Mouse (Mus musculus): Measurements from ENCODE around the gene Zfp488. TPM values are rescaled to one million over a fixed set of nuclear protein-coding genes. Genes with fewer than 3 reads are reported as not detected.

Gene Zfp488
- 0.07 and 0.09 TPM in 2 replicates for polyA plus RNA-seq (2015; fragmentation: Nextera tagmentation; extraction: Ambion mirVana)

DNA sequence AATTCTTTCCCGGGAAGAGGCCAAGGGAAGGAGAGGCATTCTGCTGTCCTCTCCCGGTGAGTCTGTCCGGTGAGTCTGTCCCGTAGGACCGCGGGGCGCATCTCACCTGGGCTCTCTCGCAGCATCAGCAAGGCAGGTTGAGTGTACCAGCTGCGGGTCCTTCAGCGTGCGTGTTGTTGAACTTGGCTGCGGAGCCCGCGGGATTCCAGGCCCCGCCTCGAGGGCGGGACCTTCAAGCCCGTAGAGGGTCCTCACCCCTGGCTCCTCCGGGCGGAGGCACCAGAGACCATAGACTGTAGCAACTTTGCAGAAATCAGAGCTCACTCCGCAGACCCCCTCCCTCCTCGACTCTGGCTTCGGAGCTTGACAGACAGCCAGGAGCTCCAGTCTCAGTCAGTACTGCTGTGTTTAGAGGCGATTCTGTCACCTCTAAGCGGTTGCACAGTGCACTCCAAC lies at the start of gene Zfp488:
Zfp488 (minus strand) TSS at position 161 of the 456 bp plus-strand sequence.
- peak within 1 kb of the TSS; percentile 54 for H3K4me2 ChIP-seq (replicated peaks; ENCODE audit: low read depth)
- H3K27ac ChIP-seq (ENCODE audit: low read depth, low read length), result no peak within 1 kb of the TSS
- no peak for TF ChIP-seq CTCF (IDR thresholded peaks at IDR 0.05; ENCODE audit: low read depth)
- ATAC-seq, result no peak
- H3K36me3 ChIP-seq (ENCODE audit: control insufficient read depth, insufficient read depth), result no peaks in the 10 kb centered on the region
- H3K9ac ChIP-seq (ENCODE audit: low read depth, low read length), result no peak within 1 kb of the TSS
- H3K27me3 ChIP-seq (replicated peaks; ENCODE audit: control insufficient read depth, insufficient read depth, low read length), result 0 out of 2 replicates have a peak, but pooled peaks cover 3% of the 10 kb centered on the region
- H3K4me3 ChIP-seq (ENCODE audit: low read depth, low read length), result peak within 1 kb of the TSS; percentile 25
- H3K4me1 ChIP-seq (replicated peaks; ENCODE audit: control insufficient read depth, insufficient read depth, low read length), result no peaks in the 10 kb centered on the region
- 2% methylated on average over 25 of the region's 25 CpGs for WGBS
- no peaks in the 10 kb centered on the region for H3K9me3 ChIP-seq (ENCODE audit: control insufficient read depth)

DNA sequence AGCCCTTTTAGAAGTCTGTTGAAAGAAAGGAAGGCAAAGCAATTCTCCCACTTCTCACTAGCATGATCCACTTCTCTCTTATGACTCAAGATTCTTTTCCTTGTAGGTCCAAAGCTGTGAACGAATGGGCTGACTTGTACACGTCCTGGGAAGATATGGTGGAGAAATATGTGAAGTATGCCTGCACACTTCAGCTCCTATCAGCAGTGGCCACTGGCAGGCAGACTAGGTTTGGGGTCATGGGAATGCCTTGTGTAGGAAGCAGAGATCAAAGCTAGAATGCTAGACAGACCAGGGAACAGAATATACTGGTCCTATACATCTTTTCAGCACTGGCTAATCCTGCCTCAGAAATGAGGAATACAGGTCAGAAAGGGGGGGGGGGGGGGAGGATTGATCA lies 48.1 kb upstream of the Zfp488 start:
- H3K4me1 ChIP-seq (replicated peaks; ENCODE audit: control insufficient read depth, insufficient read depth, low read length), result no peaks in the 10 kb centered on the region
- H3K9ac ChIP-seq (ENCODE audit: low read depth, low read length), result no peak overlapping the region
- no peaks in the 10 kb centered on the region for H3K27me3 ChIP-seq (replicated peaks; ENCODE audit: control insufficient read depth, insufficient read depth, low read length)
- ATAC-seq, result no peak
- no peak overlapping the region for H3K4me3 ChIP-seq (ENCODE audit: low read depth, low read length)
- no peak overlapping the region for H3K27ac ChIP-seq (ENCODE audit: low read depth, low read length)
- no peaks in the 10 kb centered on the region for H3K36me3 ChIP-seq (ENCODE audit: control insufficient read depth, insufficient read depth)
- H3K9me3 ChIP-seq (ENCODE audit: control insufficient read depth), result no peaks in the 10 kb centered on the region
- H3K4me2 ChIP-seq (replicated peaks; ENCODE audit: low read depth), result no peak overlapping the region
- TF ChIP-seq CTCF (IDR thresholded peaks at IDR 0.05; ENCODE audit: low read depth), result no peak
- WGBS, result 45% methylated on average over 2 of the region's 2 CpGs

DNA sequence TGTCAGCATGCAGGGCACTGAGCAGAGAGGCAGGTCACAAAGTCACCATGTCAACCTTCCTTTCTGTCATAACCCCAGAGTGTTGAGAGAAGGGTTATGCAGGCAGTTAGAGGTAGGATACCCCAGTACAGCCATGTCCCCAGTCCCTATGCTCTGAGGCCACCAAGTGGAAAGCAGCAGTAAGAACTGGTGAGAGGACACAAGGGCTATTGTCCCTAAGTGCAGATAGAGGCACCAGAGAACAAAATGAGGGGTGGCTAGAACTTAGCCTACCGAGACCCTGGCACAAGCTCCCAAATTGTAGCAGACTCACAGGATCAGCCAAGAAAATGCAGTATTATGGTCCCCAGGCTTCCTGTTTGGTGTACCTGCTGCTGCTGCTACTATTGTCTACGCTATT lies 38.4 kb upstream of the Zfp488 start:
- no peak overlapping the region for H3K9ac ChIP-seq (ENCODE audit: low read depth, low read length)
- H3K4me2 ChIP-seq (replicated peaks; ENCODE audit: low read depth), result no peak overlapping the region
- H3K36me3 ChIP-seq (ENCODE audit: control insufficient read depth, insufficient read depth), result no peaks in the 10 kb centered on the region
- 85% methylated on average over 2 of the region's 2 CpGs for WGBS
- no peak overlapping the region for H3K27ac ChIP-seq (ENCODE audit: low read depth, low read length)
- no peaks in the 10 kb centered on the region for H3K9me3 ChIP-seq (ENCODE audit: control insufficient read depth)
- H3K27me3 ChIP-seq (replicated peaks; ENCODE audit: control insufficient read depth, insufficient read depth, low read length), result no peaks in the 10 kb centered on the region
- no peaks in the 10 kb centered on the region for H3K4me1 ChIP-seq (replicated peaks; ENCODE audit: control insufficient read depth, insufficient read depth, low read length)
- ATAC-seq, result no peak
- no peak overlapping the region for H3K4me3 ChIP-seq (ENCODE audit: low read depth, low read length)
- no peak for TF ChIP-seq CTCF (IDR thresholded peaks at IDR 0.05; ENCODE audit: low read depth)

DNA sequence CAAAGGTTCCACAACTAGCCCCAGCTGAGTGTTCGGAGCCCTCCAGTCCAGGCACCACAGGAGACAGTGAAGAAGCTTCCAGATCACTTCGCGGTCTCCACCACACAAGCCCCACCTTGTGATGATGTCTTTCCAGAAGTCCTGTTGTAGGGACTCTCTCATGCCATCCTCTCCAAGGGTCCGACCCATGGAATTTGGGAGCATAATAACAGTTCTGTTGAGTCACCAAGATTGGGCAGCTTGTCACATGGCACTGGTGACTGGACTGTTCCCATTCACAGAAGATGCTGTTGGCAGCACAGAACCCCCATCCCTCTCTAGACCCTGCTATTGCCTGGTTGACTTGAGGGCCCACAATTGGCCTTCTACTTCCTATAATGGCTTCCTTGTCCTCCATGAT lies 37.8 kb upstream of the Zfp488 start, which contains the start of gene Gm5460:
Gm5460 (plus strand) TSS at position 378 of the 400 bp plus-strand sequence.
- Histone ChIP-seq H3K9ac (ENCODE audit: low read depth, low read length) (no peak within 1 kb of the TSS), H3K27me3 (replicated peaks; ENCODE audit: control insufficient read depth, insufficient read depth, low read length) (no peaks in the 10 kb centered on the region), H3K4me1 (replicated peaks; ENCODE audit: control insufficient read depth, insufficient read depth, low read length) (no peaks in the 10 kb centered on the region), H3K4me3 (ENCODE audit: low read depth, low read length) (no peak within 1 kb of the TSS), H3K9me3 (ENCODE audit: control insufficient read depth) (no peaks in the 10 kb centered on the region), H3K27ac (ENCODE audit: low read depth, low read length) (no peak within 1 kb of the TSS), H3K4me2 (replicated peaks; ENCODE audit: low read depth) (no peak within 1 kb of the TSS), H3K36me3 (ENCODE audit: control insufficient read depth, insufficient read depth) (no peaks in the 10 kb centered on the region)
- no peak for TF ChIP-seq CTCF (IDR thresholded peaks at IDR 0.05; ENCODE audit: low read depth)
- 95% methylated on average over 4 of the region's 4 CpGs for WGBS
- no peak for ATAC-seq

DNA sequence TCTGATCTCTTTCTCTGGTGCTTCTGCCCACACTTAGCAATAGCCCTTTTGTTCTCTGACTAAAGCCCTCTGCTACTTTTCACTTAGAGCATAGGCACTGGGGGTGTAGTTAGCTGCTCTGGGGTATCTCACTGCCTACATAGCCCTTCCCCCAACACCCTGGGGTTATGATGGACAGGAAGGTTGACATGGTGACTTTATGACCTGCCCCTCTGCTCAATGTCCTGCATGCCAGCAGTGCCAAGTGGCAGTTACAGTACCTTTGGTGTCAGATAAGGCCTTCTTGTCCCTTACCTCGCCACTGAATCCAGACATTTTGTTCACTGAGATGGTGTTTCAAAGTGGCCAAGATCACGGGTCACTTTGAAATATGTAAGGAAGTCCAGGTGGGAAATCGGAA lies 36.5 kb upstream of the Zfp488 start, which contains the start of gene Gm30083:
Gm30083 (minus strand) TSS at position 120 of the 400 bp plus-strand sequence.
- H3K27ac ChIP-seq (ENCODE audit: low read depth, low read length), result no peak within 1 kb of the TSS
- H3K4me2 ChIP-seq (replicated peaks; ENCODE audit: low read depth), result no peak within 1 kb of the TSS
- no peak for ATAC-seq
- WGBS, result 84% methylated on average over 3 of the region's 3 CpGs
- H3K36me3 ChIP-seq (ENCODE audit: control insufficient read depth, insufficient read depth), result no peaks in the 10 kb centered on the region
- no peaks in the 10 kb centered on the region for H3K27me3 ChIP-seq (replicated peaks; ENCODE audit: control insufficient read depth, insufficient read depth, low read length)
- H3K9me3 ChIP-seq (ENCODE audit: control insufficient read depth), result no peaks in the 10 kb centered on the region
- no peak for TF ChIP-seq CTCF (IDR thresholded peaks at IDR 0.05; ENCODE audit: low read depth)
- H3K4me3 ChIP-seq (ENCODE audit: low read depth, low read length), result no peak within 1 kb of the TSS
- H3K4me1 ChIP-seq (replicated peaks; ENCODE audit: control insufficient read depth, insufficient read depth, low read length), result no peaks in the 10 kb centered on the region
- H3K9ac ChIP-seq (ENCODE audit: low read depth, low read length), result no peak within 1 kb of the TSS

DNA sequence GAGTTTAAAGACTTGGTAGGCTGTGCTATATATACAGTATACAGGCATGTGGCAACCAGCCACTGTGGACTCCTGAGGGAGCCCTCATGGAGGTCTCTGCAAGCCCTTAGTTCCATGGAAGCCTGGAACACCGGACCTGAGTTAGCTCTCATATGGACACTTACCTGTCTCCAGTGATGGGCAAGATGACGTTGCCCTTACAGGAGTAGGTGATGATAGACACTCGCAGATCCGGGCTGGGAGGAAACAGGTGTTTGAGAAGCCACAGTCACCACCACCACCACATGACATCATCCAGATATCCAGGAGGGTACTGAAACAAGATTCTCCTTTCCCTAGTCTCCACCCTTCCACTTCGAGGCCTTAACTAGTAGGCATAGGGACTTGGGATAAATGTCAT lies 23.8 kb upstream of the Zfp488 start:
- no peaks in the 10 kb centered on the region for H3K36me3 ChIP-seq (ENCODE audit: control insufficient read depth, insufficient read depth)
- H3K27ac ChIP-seq (ENCODE audit: low read depth, low read length), result no peak overlapping the region
- 83% methylated on average over 5 of the region's 5 CpGs for WGBS
- no peak for ATAC-seq
- no peaks in the 10 kb centered on the region for H3K4me1 ChIP-seq (replicated peaks; ENCODE audit: control insufficient read depth, insufficient read depth, low read length)
- no peak overlapping the region for H3K4me2 ChIP-seq (replicated peaks; ENCODE audit: low read depth)
- no peak overlapping the region for H3K4me3 ChIP-seq (ENCODE audit: low read depth, low read length)
- H3K9me3 ChIP-seq (ENCODE audit: control insufficient read depth), result no peaks in the 10 kb centered on the region
- no peak for TF ChIP-seq CTCF (IDR thresholded peaks at IDR 0.05; ENCODE audit: low read depth)
- no peak overlapping the region for H3K9ac ChIP-seq (ENCODE audit: low read depth, low read length)
- no peaks in the 10 kb centered on the region for H3K27me3 ChIP-seq (replicated peaks; ENCODE audit: control insufficient read depth, insufficient read depth, low read length)

DNA sequence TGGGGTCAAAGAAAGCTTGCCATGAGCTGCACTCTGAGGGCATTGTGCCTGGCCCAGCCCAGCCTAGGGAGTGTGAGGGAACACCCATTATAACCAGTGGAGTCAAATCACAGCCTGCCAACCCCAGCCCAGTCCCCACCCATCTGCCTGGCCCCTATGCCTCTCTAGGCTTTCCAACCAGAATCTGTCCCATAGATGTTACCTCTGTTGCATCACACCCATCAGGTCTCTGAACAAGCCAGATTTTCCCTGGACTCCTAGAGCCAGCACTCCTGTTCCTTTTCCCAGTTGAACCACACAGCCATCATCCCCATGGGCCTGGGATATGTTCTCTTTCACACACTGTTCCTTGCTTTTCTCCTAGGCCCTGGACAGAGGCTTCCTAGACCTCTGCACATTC lies 22.9 kb upstream of the Zfp488 start:
- H3K27ac ChIP-seq (ENCODE audit: low read depth, low read length), result no peak overlapping the region
- H3K4me1 ChIP-seq (replicated peaks; ENCODE audit: control insufficient read depth, insufficient read depth, low read length), result no peaks in the 10 kb centered on the region
- no peak for TF ChIP-seq CTCF (IDR thresholded peaks at IDR 0.05; ENCODE audit: low read depth)
- no peaks in the 10 kb centered on the region for H3K27me3 ChIP-seq (replicated peaks; ENCODE audit: control insufficient read depth, insufficient read depth, low read length)
- no peak overlapping the region for H3K4me3 ChIP-seq (ENCODE audit: low read depth, low read length)
- ATAC-seq, result no peak
- no peak overlapping the region for H3K4me2 ChIP-seq (replicated peaks; ENCODE audit: low read depth)
- no peaks in the 10 kb centered on the region for H3K36me3 ChIP-seq (ENCODE audit: control insufficient read depth, insufficient read depth)
- H3K9ac ChIP-seq (ENCODE audit: low read depth, low read length), result no peak overlapping the region
- H3K9me3 ChIP-seq (ENCODE audit: control insufficient read depth), result no peaks in the 10 kb centered on the region
